Mouse (Mus musculus): ENCODE measurements around the gene Dnajb1.

The Dnajb1 gene

GRCm38 (mm10) chr8:83654725-83655124 is 46.7 kb downstream of the Dnajb1 start:
- DNase-seq (ENCODE audit: low spot score in 2 of 2): no peak

- DNase-seq (ENCODE audit: low spot score in 2 of 2): no peak
Measured at GRCm38 (mm10) chr8:83656043-83656442, 48.0 kb downstream of the Dnajb1 start.

- no peak for DNase-seq (ENCODE audit: low spot score in 2 of 2)
Measured at GRCm38 (mm10) chr8:83656484-83657246, 48.7 kb downstream of the Dnajb1 start.

DNA sequence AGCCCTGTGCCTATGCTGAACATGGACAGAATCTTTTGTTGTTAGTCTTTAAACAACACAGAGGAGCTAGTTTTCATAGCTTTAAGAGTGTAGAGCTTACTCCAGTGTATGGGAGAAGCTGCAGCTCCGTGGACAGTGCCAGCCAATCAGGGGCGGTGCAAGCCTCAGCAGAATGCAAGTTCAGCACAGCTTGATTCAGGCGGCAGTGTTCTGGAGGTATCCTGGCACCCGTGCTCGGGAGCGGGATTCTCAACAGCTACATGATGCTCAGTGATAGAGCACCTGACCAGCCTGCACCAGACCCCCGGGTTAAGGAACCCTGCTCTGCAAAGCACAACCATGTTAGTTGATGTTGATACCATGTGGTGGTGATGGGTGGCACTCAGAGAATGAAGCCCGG is 52.6 kb downstream of the Dnajb1 start:
- DNase-seq (ENCODE audit: low spot score in 2 of 2): no peak

DNA sequence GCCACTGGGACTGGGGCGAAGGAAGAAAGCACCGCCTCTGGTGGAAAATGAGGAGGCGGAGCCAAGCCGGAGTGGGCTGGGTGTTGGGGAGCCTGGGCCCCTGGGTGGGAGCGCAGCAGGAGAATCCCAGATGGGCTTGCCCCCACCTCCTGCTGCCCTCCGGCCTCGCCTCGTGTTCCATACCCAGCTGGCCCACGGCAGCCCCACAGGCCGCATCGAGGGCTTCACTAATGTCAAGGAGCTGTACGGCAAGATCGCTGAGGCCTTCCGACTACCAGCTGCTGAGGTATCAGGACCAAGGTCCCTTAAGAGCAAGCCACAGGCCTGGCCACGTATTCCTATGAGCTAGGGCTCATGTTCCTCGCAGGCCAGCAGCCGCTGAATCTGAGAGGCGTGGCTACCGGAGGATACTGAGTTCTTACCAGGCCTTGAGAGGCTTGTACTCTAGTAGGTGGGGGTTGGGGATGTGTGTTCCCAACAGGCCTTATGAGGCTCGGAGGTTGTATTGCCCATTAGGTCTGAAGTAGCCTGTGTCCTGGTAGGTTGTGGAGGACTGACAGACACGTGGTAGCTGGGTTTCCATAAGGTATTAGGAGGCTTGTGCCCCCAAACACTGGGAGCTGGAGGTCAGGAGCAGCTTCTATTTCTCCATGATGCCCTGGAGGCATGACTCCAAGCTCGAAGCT is 53.1 kb downstream of the Dnajb1 start:
- DNase-seq (ENCODE audit: low spot score in 2 of 2): no peak

All from urinary bladder, postnatal 36 days (tissue).